Mouse (Mus musculus): Measurements from ENCODE around the gene Gm5737. TPM values are rescaled to one million over a fixed set of nuclear protein-coding genes. Genes with fewer than 3 reads are reported as not detected.

Gene Gm5737
- polyA plus RNA-seq, 1 experiment from 2014 or later = not detected

DNA sequence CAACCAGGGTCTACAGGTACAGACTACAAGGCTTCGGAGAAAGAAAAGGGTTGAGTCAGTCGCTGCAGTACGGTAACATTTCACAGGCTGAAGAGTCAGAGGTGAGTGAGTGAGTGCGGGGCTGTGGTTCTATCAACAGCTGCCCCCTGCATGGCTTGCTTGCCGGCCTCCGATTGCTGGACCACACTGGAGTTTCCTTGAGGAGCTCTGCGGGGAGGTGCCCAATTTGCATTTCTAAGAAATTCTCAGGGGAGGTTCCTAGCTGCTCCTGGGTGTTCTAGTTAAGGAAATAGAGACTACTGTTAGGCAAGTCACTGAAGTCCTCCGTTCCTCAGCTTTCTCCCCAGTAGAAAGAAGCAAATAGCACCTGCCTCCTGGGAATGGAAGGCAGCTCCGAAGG, 32.5 kb downstream of the Gm5737 start:
- WGBS = 33% methylated on average over 9 of the region's 9 CpGs
- TF ChIP-seq EP300 (IDR thresholded peaks at IDR 0.05) (no peak), CTCF (IDR thresholded peaks at IDR 0.05) (no peak)
- DNase-seq (ENCODE audit: low spot score) = no peak

DNA sequence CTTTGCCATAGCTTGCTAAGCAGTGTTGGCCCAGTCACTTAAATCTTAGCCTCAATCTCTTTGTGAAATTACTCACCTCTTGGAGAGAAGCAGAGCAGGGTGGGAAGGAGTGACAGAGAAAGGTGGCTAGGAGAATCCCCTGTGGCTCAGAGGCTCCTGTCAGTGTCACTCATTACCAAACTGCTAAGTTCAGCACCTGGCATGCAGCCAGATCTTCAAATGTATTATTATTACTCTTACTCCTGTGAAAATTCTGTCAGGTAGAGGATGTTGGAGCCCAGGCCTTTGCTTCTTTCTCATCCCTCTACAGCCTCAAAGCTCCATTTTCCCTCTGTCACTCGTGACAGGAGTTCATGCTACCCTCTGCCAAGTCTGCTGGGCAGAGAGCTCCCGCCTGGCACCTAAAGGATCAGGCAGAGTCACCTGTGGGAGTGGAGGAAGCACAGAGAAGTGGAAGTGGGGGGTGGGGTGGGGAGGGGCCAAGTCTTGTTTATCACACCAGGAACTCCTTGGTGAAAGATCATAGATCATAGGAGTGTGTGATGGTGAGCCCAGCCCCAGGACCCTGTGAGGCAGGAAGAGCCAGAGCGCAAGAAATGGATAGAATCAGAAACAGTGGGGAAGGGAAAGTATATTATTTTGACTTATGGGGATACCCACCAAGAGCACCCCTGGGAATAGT, 36.8 kb downstream of the Gm5737 start:
- Histone ChIP-seq H3K9ac (replicated peaks; ENCODE audit: low read depth) (no peak overlapping the region), H3K4me1 (ENCODE audit: insufficient read depth, low read depth, low read length) (peaks cover 23% of the 10 kb centered on the region; the same call in 1 of the 2 replicates)

More for the DNA sequence above, 32.5 kb downstream of the Gm5737 start:
- peaks cover 13% of the 10 kb centered on the region; the same call in 1 of the 2 replicates for H3K4me1 ChIP-seq (ENCODE audit: insufficient read depth, low read depth, low read length)
- no peak for ATAC-seq
- no peaks in the 10 kb centered on the region for H3K9me3 ChIP-seq (ENCODE audit: low read length)
- peak overlapping the region; percentile 97 for H3K4me2 ChIP-seq (replicated peaks; ENCODE audit: low read depth, low read length)
- H3K27me3 ChIP-seq (replicated peaks; ENCODE audit: insufficient read depth, low read length) = no peaks in the 10 kb centered on the region
- H3K36me3 ChIP-seq (ENCODE audit: insufficient read depth, low read length) = no peaks in the 10 kb centered on the region
- 0 out of 2 replicates have a peak overlapping the region, but pooled peaks have one; percentile 65 for H3K9ac ChIP-seq (replicated peaks; ENCODE audit: low read depth)
- H3K4me3 ChIP-seq (ENCODE audit: low read depth, low read length) = peak overlapping the region; percentile 65; the same call in 1 of the 2 replicates
- H3K27ac ChIP-seq (ENCODE audit: low read length) = no peak overlapping the region

DNA sequence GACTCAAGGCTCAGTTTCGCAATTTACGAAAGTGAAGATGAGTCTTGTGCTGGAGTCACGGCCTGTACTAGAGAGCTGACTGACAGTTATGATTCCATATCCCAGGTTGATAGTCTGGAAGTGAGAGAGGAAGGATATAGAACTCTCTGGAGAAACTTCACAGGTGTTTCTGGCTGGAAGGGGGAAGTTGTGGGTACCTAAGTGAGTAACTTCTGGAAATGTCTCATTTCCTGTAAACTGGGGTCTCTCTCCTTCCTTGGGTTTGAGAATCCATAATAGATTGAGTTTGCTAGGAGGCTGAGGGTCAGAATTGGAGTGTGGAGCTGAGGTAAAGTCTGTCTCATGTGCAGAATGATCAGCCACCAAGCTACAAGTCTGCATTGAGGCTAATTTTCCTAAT, 38.0 kb downstream of the Gm5737 start:
- Histone ChIP-seq H3K4me3 (ENCODE audit: low read depth, low read length) (no peak overlapping the region), H3K9ac (replicated peaks; ENCODE audit: low read depth) (no peak overlapping the region), H3K4me1 (ENCODE audit: insufficient read depth, low read depth, low read length) (peaks cover 17% of the 10 kb centered on the region; the same call in 1 of the 2 replicates), H3K4me2 (replicated peaks; ENCODE audit: low read depth, low read length) (no peak overlapping the region), H3K27ac (ENCODE audit: low read length) (no peak overlapping the region), H3K27me3 (replicated peaks; ENCODE audit: insufficient read depth, low read length) (no peaks in the 10 kb centered on the region), H3K9me3 (ENCODE audit: low read length) (no peaks in the 10 kb centered on the region), H3K36me3 (ENCODE audit: insufficient read depth, low read length) (no peaks in the 10 kb centered on the region)
- 82% methylated on average over 3 of the region's 3 CpGs for WGBS
- ATAC-seq (no peak), DNase-seq (ENCODE audit: low spot score) (no peak)
- TF ChIP-seq EP300 (IDR thresholded peaks at IDR 0.05) (no peak), CTCF (IDR thresholded peaks at IDR 0.05) (no peak)

More for the DNA sequence above, 36.8 kb downstream of the Gm5737 start:
- H3K36me3 ChIP-seq (ENCODE audit: insufficient read depth, low read length) = no peaks in the 10 kb centered on the region
- DNase-seq (ENCODE audit: low spot score) (no peak), ATAC-seq (no peak)
- no peak overlapping the region for H3K4me2 ChIP-seq (replicated peaks; ENCODE audit: low read depth, low read length)
- no peaks in the 10 kb centered on the region for H3K9me3 ChIP-seq (ENCODE audit: low read length)
- TF ChIP-seq CTCF (IDR thresholded peaks at IDR 0.05) (no peak), EP300 (IDR thresholded peaks at IDR 0.05) (no peak)
- no peak overlapping the region for H3K4me3 ChIP-seq (ENCODE audit: low read depth, low read length)
- no peak overlapping the region for H3K27ac ChIP-seq (ENCODE audit: low read length)
- WGBS = 86% methylated on average over 3 of the region's 3 CpGs
- H3K27me3 ChIP-seq (replicated peaks; ENCODE audit: insufficient read depth, low read length) = no peaks in the 10 kb centered on the region

DNA sequence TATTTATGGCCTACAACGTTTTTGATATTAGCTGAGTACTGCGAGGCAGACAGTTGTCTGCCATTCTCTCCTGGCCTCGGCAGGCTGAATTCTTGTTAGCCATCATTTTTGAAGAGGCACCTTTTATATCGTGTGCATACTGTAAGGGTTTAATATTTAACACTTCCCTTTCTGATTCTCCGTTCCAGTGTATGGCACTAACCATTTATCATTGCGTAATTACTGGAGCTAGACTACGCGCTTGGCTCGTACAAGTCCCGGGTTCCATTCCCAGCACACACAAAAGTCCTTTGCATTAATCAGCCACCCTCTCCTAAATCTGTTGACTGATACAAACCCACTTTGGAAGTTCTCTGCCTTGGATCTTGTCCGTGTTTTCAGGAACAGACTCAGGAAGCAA, 47.7 kb downstream of the Gm5737 start:
- WGBS = 75% methylated on average over 11 of the region's 11 CpGs
- peaks cover 15% of the 10 kb centered on the region; the same call in 1 of the 2 replicates for H3K4me1 ChIP-seq (ENCODE audit: insufficient read depth, low read depth, low read length)

DNA sequence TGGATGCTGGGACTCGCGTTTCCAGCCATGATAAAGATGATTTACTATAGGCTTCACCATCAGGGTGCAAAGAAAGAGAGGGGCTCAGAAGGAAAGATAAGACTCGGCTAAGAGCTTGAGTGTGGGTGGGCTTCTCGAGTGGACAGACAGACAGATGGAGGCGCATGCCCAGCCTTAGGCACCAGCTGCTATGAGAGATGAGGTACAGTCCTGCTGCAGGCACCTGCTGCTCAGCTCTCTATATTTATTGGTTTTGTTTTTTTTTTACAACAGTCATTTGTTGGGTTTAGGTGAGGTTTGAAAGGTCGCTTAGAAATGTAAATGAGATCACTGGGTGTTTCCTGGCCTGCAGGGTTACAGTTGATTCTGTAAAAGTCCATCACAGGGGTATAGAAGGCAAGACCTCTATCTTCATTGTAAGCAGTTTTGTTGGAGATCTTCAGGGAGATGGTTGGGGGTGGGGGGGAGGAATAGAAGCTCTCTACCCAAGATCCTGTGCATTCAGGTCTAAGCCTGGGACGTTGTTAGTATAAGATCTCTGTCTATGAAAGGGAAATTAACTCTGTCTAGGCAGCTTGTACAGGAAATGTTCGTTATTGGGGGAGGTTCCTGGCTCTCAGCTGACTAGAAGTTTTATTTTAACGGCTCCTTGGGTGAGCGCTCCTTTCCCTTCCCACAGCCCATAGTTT, 48.8 kb downstream of the Gm5737 start:
- TF ChIP-seq EP300 (IDR thresholded peaks at IDR 0.05) = no peak
- ATAC-seq = no peak
- no peak overlapping the region for H3K9ac ChIP-seq (replicated peaks; ENCODE audit: low read depth)
- no peaks in the 10 kb centered on the region for H3K27me3 ChIP-seq (replicated peaks; ENCODE audit: insufficient read depth, low read length)
- no peaks in the 10 kb centered on the region for H3K36me3 ChIP-seq (ENCODE audit: insufficient read depth, low read length)
- H3K4me3 ChIP-seq (ENCODE audit: low read depth, low read length) = no peak overlapping the region
- no peak overlapping the region for H3K4me2 ChIP-seq (replicated peaks; ENCODE audit: low read depth, low read length)
- DNase-seq (ENCODE audit: low spot score) = no peak
- H3K9me3 ChIP-seq (ENCODE audit: low read length) = no peaks in the 10 kb centered on the region
- 48% methylated on average over 10 of the region's 10 CpGs for WGBS
- H3K4me1 ChIP-seq (ENCODE audit: insufficient read depth, low read depth, low read length) = peaks cover 18% of the 10 kb centered on the region; the same call in 1 of the 2 replicates
- no peak overlapping the region for H3K27ac ChIP-seq (ENCODE audit: low read length)

More for the DNA sequence above, 47.7 kb downstream of the Gm5737 start:
- no peaks in the 10 kb centered on the region for H3K27me3 ChIP-seq (replicated peaks; ENCODE audit: insufficient read depth, low read length)
- ATAC-seq (no peak), DNase-seq (ENCODE audit: low spot score) (no peak)
- H3K4me2 ChIP-seq (replicated peaks; ENCODE audit: low read depth, low read length) = no peak overlapping the region
- H3K4me3 ChIP-seq (ENCODE audit: low read depth, low read length) = no peak overlapping the region
- no peak for TF ChIP-seq CTCF (IDR thresholded peaks at IDR 0.05)
- no peak for TF ChIP-seq EP300 (IDR thresholded peaks at IDR 0.05)
- no peaks in the 10 kb centered on the region for H3K9me3 ChIP-seq (ENCODE audit: low read length)
- no peaks in the 10 kb centered on the region for H3K36me3 ChIP-seq (ENCODE audit: insufficient read depth, low read length)
- no peak overlapping the region for H3K9ac ChIP-seq (replicated peaks; ENCODE audit: low read depth)
- no peak overlapping the region for H3K27ac ChIP-seq (ENCODE audit: low read length)

DNA sequence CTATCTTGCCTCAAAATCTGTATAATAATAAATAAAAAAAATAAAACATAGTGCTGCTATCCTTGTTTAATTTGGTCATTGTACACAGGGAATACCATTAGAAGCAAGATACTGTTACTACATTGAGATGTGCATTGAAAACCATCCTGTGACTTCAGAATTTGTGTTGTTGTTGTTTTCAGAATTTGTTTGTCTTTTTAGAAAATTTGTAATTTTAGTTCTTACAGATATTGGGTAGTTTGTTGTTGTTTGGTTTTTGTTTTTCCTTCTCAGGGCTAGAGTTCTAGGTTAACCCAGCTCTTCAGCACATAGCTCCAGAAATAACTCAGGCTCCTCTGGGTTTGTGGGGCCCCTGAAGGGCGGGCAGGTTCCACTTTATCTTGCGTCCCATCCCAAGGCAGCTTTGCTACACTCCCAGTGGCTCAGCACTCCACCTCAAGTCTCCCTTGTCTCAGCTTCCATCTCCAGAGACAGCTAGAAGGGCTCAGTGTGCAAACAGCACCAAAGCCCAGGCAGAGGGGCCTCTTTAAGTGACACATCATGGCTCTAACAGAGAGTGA, 49.4 kb downstream of the Gm5737 start:
- Histone ChIP-seq H3K4me2 (replicated peaks; ENCODE audit: low read depth, low read length) (no peak overlapping the region), H3K27ac (ENCODE audit: low read length) (no peak overlapping the region)

More for the DNA sequence above, 49.4 kb downstream of the Gm5737 start:
- no peak for TF ChIP-seq CTCF (IDR thresholded peaks at IDR 0.05)
- TF ChIP-seq EP300 (IDR thresholded peaks at IDR 0.05) = no peak
- Histone ChIP-seq H3K27me3 (replicated peaks; ENCODE audit: insufficient read depth, low read length) (no peaks in the 10 kb centered on the region), H3K4me3 (ENCODE audit: low read depth, low read length) (no peak overlapping the region), H3K9ac (replicated peaks; ENCODE audit: low read depth) (no peak overlapping the region), H3K36me3 (ENCODE audit: insufficient read depth, low read length) (no peaks in the 10 kb centered on the region), H3K9me3 (ENCODE audit: low read length) (no peaks in the 10 kb centered on the region), H3K4me1 (ENCODE audit: insufficient read depth, low read depth, low read length) (peaks cover 21% of the 10 kb centered on the region; the same call in 1 of the 2 replicates)
- no peak for DNase-seq (ENCODE audit: low spot score)
- ATAC-seq = no peak
- WGBS = 42% methylated on average over 2 of the region's 2 CpGs

All from lung, postnatal 0 days (tissue).